Mouse (Mus musculus): Measurements from ENCODE around the gene Gpld1.

Gene Gpld1

GRCm38 (mm10) chr13:24942512-24943282 lies at the start of gene Gpld1:
Gene Gpld1 (plus strand): TSS chr13:24943152.
- no peak for DNase-seq

- peak; percentile 82 for DNase-seq
Observed at GRCm38 (mm10) chr13:24893880-24894279, 49.1 kb upstream of the Gpld1 start.

GRCm38 (mm10) chr13:24901916-24902315 lies 41.0 kb upstream of the Gpld1 start:
- DNase-seq, result no peak

- DNase-seq, result no peak
Observed at GRCm38 (mm10) chr13:24903412-24903811, 39.5 kb upstream of the Gpld1 start.

GRCm38 (mm10) chr13:24905422-24905821 lies 37.5 kb upstream of the Gpld1 start:
- DNase-seq, result no peak

- peak; percentile 76 for DNase-seq
Observed at GRCm38 (mm10) chr13:24906831-24907570, 36.0 kb upstream of the Gpld1 start.

GRCm38 (mm10) chr13:24909112-24909511 lies 33.8 kb upstream of the Gpld1 start:
- DNase-seq, result no peak

GRCm38 (mm10) chr13:24913576-24913975 lies 29.4 kb upstream of the Gpld1 start:
- DNase-seq, result no peak

GRCm38 (mm10) chr13:24914915-24915314 lies 28.0 kb upstream of the Gpld1 start:
- no peak for DNase-seq

- DNase-seq, result no peak
Observed at GRCm38 (mm10) chr13:24915831-24916230, 27.1 kb upstream of the Gpld1 start.

- DNase-seq, result peak; percentile 44
Observed at GRCm38 (mm10) chr13:24920333-24920977, 22.5 kb upstream of the Gpld1 start.

GRCm38 (mm10) chr13:24921281-24921680 lies 21.7 kb upstream of the Gpld1 start:
- DNase-seq, result no peak

GRCm38 (mm10) chr13:24923991-24924390 lies 19.0 kb upstream of the Gpld1 start:
- no peak for DNase-seq

GRCm38 (mm10) chr13:24930591-24930990 lies 12.4 kb upstream of the Gpld1 start:
- no peak for DNase-seq

- DNase-seq, result no peak
Observed at GRCm38 (mm10) chr13:24933199-24933598, 9.8 kb upstream of the Gpld1 start.

- no peak for DNase-seq
Observed at GRCm38 (mm10) chr13:24936772-24937107, 6.2 kb upstream of the Gpld1 start.

GRCm38 (mm10) chr13:24937108-24937838 lies 5.7 kb upstream of the Gpld1 start, which contains the start of gene Aldh5a1:
Gene Aldh5a1 (minus strand): TSS chr13:24937661.
- peak; percentile 63 for DNase-seq

- DNase-seq, result no peak
Observed at GRCm38 (mm10) chr13:24937839-24938166, 5.1 kb upstream of the Gpld1 start.

GRCm38 (mm10) chr13:24938683-24939082 lies 4.3 kb upstream of the Gpld1 start:
- peak; percentile 68 for DNase-seq

GRCm38 (mm10) chr13:24939472-24939871 lies 3.5 kb upstream of the Gpld1 start:
- no peak for DNase-seq

- no peak for DNase-seq
Observed at GRCm38 (mm10) chr13:24943303-24943702, 351 bp downstream of the Gpld1 start.

GRCm38 (mm10) chr13:24945567-24945966 lies 2.6 kb downstream of the Gpld1 start:
- DNase-seq, result no peak

- no peak for DNase-seq
Observed at GRCm38 (mm10) chr13:24947158-24947557, 4.2 kb downstream of the Gpld1 start.
